Mouse (Mus musculus) megakaryocyte, adult 5-6 weeks (primary cell): ENCODE results near the gene Idi2. TPM values are rescaled to one million over a fixed set of nuclear protein-coding genes. Genes with fewer than 3 reads are reported as not detected.
"Not testable (repeated sequence)": the region's sequence is repeated elsewhere in the genome, so short reads cannot be mapped to it uniquely, and the experiment has no call there.

Experiments
- ATAC-seq: 2 replicates; pipeline ENCODE4 v1.8.0; 2016; ENCODE audit warnings: mild to moderate bottlenecking, inconsistent platforms; ENCODE audit not compliant: poor library complexity, severe bottlenecking
- total RNA-seq, 2 experiments: library from RNA; stranded (forward) in 1 of 2; stranded (reverse) in 1 of 2; fragments of 153-499, 151-499 nt in 1 of 2; fragments of 221-1000, 200-1000 nt in 1 of 2; gene quantifications; 2 replicates each; pipeline versions ENCODE4 v1.2.3 to v1.2.4; 2015 to 2017

The Idi2 gene
- total RNA-seq, 2 experiments from 2014 or later = not detected

DNA sequence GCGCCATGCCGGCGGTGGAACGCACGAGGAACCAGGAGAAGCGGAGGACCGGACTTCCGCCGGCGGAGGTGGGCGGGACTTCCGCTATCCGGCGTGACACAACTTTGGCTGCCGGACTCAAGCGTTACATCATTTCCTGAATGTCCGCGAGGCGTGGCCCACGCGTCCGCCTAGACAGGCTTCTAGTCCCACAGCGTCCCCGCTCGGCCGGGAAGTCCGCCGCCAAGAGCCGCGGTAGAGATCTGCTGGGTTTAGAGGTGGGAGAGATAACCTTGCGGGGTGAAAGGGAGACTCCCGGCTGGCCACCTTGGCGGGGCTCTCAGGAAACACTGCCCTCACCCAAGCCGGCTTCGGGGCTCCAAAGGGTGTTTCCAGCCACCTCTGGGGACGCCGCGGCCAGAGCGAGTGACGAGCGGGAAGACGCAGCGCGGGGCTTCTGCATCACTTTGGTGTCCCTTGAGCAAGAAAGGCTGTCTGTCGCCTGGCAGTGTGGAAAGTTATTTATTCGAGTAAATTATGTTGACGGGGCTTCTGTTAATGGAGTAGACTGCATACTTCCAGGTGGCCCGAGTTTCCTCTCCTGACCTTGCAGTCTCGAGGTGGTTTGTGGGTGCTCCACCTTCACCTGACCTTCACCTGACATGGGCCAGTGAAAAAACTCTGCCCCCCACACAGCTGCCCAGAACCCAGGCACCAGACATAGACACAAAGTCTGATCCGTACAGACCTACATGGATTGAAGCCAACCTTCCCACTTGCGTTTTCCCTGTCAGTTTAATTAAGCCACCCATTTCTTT is 43.5 kb downstream of the Idi2 start, which contains the start of gene Gtpbp4:
Gene Gtpbp4, minus strand, starts transcription at position 94 of the 797 bp plus-strand sequence.
- peak; percentile 93 for ATAC-seq

DNA sequence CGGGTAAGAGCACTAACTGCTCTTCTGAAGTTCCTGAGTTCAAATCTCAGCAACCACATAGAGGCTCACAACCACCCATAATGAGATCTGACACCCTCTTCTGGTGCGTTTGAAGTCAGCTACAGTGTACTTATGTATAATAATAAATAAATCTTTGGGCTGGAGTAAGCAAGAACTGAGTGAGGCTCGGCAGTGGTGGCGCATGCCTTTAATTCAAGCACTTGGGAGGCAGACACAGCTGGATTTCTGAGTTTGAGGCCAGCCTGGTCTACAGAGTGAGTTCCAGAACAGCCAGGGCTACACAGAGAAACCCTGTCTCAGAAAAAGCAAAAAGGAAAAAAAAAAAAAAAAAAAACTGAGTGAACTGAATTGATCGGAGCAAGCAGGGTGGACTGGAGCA is 44.6 kb downstream of the Idi2 start:
- ATAC-seq = not testable (repeated sequence)

DNA sequence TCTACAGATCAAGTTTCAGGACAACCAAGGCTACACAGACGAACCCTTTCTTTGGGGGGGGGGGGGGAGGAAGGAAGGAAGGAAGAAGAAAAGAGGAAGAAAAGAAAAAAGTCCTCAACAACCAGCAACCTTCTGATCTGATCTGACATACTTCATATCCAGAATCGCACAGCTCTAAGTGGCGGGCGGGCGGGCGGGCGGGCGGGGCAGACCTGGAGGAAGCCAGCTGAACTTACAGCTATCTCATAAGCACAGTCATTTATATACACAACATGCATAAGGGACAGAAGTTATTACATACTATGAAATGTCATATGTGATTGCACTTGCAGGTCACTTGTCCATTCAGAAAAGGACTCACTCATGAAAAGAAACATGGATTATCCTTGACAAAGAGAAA is 46.8 kb downstream of the Idi2 start:
- no peak for ATAC-seq

DNA sequence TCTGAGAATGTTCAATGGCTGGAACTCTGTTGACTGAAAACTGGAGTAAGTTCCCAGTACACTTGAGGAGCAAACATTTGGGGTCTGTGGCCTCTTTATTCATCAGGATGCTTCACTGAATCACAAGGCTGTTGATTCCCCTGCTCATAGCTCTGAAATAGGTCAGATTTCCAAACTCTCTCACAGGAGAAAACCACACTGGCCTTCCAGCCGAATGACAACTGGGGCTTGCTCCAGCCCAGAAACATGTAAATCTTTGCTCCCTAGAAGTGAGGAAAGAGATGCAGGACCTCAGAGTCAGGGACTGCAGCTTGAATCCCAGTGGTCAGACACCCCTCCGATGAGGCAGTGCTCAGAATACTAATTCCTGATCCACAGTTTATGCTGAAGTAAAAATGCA is 50.6 kb downstream of the Idi2 start:
- no peak for ATAC-seq

Other genes with a start within 250 kb of the Idi2 start
- 40.7 and 43.1 TPM in 2 replicates for gene Wdr37, start 81.0 kb upstream of the Idi2 start, total RNA-seq (2015)
- gene Wdr37, start 81.0 kb upstream of the Idi2 start, total RNA-seq (2017) = 37.2 and 53.1 TPM in 2 replicates
- 26.1 and 30.5 TPM in 2 replicates for gene Idi1, start 67.4 kb upstream of the Idi2 start, total RNA-seq (2015)
- 26.5 and 32.9 TPM in 2 replicates for gene Idi1, start 67.4 kb upstream of the Idi2 start, total RNA-seq (2017)
- not detected in 2 replicates for gene Gm9745, start 4.6 kb upstream of the Idi2 start, total RNA-seq (2015)
- not detected in 2 replicates for gene Gm9745, start 4.6 kb upstream of the Idi2 start, total RNA-seq (2017)
- gene Gtpbp4, start 43.2 kb downstream of the Idi2 start, total RNA-seq (2015) = 34.7 and 35.2 TPM in 2 replicates
- gene Gtpbp4, start 43.2 kb downstream of the Idi2 start, total RNA-seq (2017) = 45.2 and 50.9 TPM in 2 replicates
- gene Larp4b, start 141.0 kb downstream of the Idi2 start, total RNA-seq (2015) = 75.5 and 85.5 TPM in 2 replicates
- gene Larp4b, start 141.0 kb downstream of the Idi2 start, total RNA-seq (2017) = 88.0 and 90.9 TPM in 2 replicates